Mouse (Mus musculus): ENCODE results near the gene Btg4.

Btg4 gene

GRCm38 (mm10) chr9:51165312-51166180 is 104.8 kb downstream of the Btg4 start, which contains the start of gene Gm32742:
Gm32742 (minus strand) TSS chr9:51165517.
- no peak for DNase-seq (ENCODE audit: low spot score)

GRCm38 (mm10) chr9:51167954-51168353 is 107.3 kb downstream of the Btg4 start:
- no peak for DNase-seq (ENCODE audit: low spot score)

GRCm38 (mm10) chr9:51168698-51169097 is 108.0 kb downstream of the Btg4 start:
- no peak for DNase-seq (ENCODE audit: low spot score)

GRCm38 (mm10) chr9:51169133-51169532 is 108.4 kb downstream of the Btg4 start:
- no peak for DNase-seq (ENCODE audit: low spot score)

Measured in layer of hippocampus, adult 9-10 months (tissue).